Comparison of ENCODE assay signal across 8 mouse cellular contexts in the genomic region with DNA sequence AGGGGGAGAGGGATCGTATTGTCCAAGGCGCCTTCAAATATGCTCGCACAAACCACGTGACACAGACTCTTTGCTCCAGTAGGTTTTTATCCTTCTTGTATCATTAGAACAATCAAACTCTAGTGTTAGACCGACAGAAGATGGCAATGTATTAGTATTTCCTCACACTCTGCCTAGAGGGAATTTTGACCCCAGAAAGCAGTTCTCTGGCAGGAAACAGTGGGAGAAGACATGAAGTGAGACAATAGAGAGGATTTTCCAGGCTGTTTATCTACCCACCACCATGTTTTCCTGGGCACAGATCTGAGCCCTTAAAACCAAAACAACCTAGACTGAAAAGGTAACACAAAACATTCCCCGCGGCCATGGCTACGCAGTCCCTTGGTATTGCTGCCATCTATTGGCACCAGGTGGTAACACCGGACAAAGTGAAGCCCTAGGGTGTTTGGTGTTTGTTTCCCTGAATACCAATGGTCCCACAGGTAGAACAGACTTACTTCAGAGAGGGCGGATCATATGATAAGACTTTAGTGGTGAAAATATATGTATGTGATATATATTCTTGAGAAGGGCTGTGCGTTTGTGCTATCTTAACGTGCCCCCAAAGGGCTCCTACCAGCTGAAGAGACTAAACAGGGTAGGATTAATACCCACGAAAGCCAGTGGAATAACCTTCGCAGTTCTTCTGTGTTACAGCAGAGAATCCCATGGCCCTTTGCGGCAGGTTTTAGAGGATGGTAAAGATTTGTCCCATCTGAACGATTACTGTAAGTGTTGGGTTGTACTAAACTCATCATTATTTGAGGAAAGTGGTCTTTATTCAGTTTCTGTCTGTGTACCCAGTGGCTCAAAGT.
DNase-seq lines count a peak whose midpoint lies in the region; ATAC-seq and TF ChIP-seq lines count a peak whose summit lies in the region.

No protein-coding gene starts in this region.

- peak; percentile 21 to 55 (median 43); a peak in 5 of 6 replicates for TF ChIP-seq CTCF in MEL (IDR thresholded peaks at IDR 0.05 in 2 of 3, conservative IDR thresholded peaks at IDR 0.05 in 1 of 3; ENCODE audit: control insufficient read depth in 1 of 3, insufficient read depth in 1 of 3, low read depth in 2 of 3, low read length in 3 of 3, poor library complexity in 1 of 3, severe bottlenecking in 1 of 3)
- peak; percentile 99 for TF ChIP-seq CTCF in layer of hippocampus, adult 2 months (conservative IDR thresholded peaks at IDR 0.05)
- peak; percentile 94 for TF ChIP-seq CTCF in lung, adult 2 months (IDR thresholded peaks at IDR 0.05; ENCODE audit: insufficient read depth, low read length)

- H3K27me3 ChIP-seq in MEL (ENCODE audit: control insufficient read depth in 1 of 2, insufficient read depth in 2 of 2, low read length in 2 of 2), result no peaks in the 10 kb centered on the region

- no peak overlapping the region for H3K27ac ChIP-seq in MEL (ENCODE audit: control insufficient read depth, low read depth, low read length)
- H3K27ac ChIP-seq in layer of hippocampus, adult 2 months, result no peak overlapping the region

- no peak for TF ChIP-seq POLR2A in MEL (IDR thresholded peaks at IDR 0.05; ENCODE audit: control insufficient read depth in 1 of 2, insufficient read depth in 1 of 2, low read depth in 1 of 2, low read length in 2 of 2, poor library complexity in 1 of 2)
- TF ChIP-seq POLR2A in lung, adult 2 months (IDR thresholded peaks at IDR 0.05; ENCODE audit: borderline replicate concordance, extremely low read depth, low read depth, low read length), result no peak

- TF ChIP-seq RAD21 in MEL (IDR thresholded peaks at IDR 0.05; ENCODE audit: low read depth, low read length), result peak; percentile 41

- no peaks in the 10 kb centered on the region for H3K4me1 ChIP-seq in MEL (ENCODE audit: control insufficient read depth in 1 of 2, insufficient read depth in 2 of 2, low read length in 2 of 2)
- no peaks in the 10 kb centered on the region for H3K4me1 ChIP-seq in lung, adult 2 months (ENCODE audit: control insufficient read depth, insufficient read depth, low read length)

- H3K9ac ChIP-seq in MEL (ENCODE audit: control insufficient read depth, low read depth, low read length, poor library complexity, severe bottlenecking), result no peak overlapping the region

- no peaks in the 10 kb centered on the region for H3K36me3 ChIP-seq in MEL (ENCODE audit: control insufficient read depth in 1 of 2, insufficient read depth in 2 of 2, low read length in 2 of 2)

- H3K79me2 ChIP-seq in MEL (ENCODE audit: control insufficient read depth, insufficient read depth, low read length, poor library complexity), result no peaks in the 10 kb centered on the region

- ATAC-seq in frontal cortex, adult (ENCODE audit: low TSS enrichment), result peak; percentile 99
- peak; percentile 96 to 97 for ATAC-seq in hematopoietic stem cell, adult 5-6 weeks (replicated peaks in 1 of 2; ENCODE audit: insufficient read depth in 1 of 2, low FRiP score in 2 of 2, low TSS enrichment in 1 of 2, low read depth in 1 of 2, poor library complexity in 2 of 2, severe bottlenecking in 2 of 2)
- ATAC-seq in neutrophil, adult 5-6 weeks (ENCODE audit: extremely low read depth, insufficient number of reproducible peaks, low FRiP score, poor library complexity, severe bottlenecking), result peak; percentile 80

- 22% methylated on average over 16 of the region's 16 CpGs for WGBS in lung, adult 2 months

- TF ChIP-seq EP300 in MEL (IDR thresholded peaks at IDR 0.05; ENCODE audit: low read depth in 1 of 2, low read length in 2 of 2), result no peak

- no peak overlapping the region for H3K4me3 ChIP-seq in MEL (ENCODE audit: control insufficient read depth in 1 of 2, insufficient read depth in 1 of 2, low read depth in 2 of 2, low read length in 2 of 2)
- H3K4me3 ChIP-seq in layer of hippocampus, adult 2 months, result peak overlapping the region; percentile 34
- H3K4me3 ChIP-seq in lung, adult 2 months (replicated peaks; ENCODE audit: extremely low read depth, low read depth, low read length), result peak overlapping the region; percentile 46

- no peaks in the 10 kb centered on the region; the same call in 1 of the 2 replicates for H3K9me3 ChIP-seq in MEL (replicated peaks; ENCODE audit: insufficient read depth, low read length)

- DNase-seq in MEL (ENCODE audit: low read depth, low spot score), result peak; percentile 14
- peak; percentile 27 for DNase-seq in cerebellum, adult 8-10 months
- DNase-seq in layer of hippocampus, adult 2 months (ENCODE audit: low spot score in 2 of 2), result peak; percentile 46 to 80
- DNase-seq in lung, adult 2 months, result peak; percentile 70
- DNase-seq in testis, postnatal 14 days (ENCODE audit: low spot score), result peak; percentile 31

TF ChIP-seq in MEL, 35 proteins besides CTCF, POLR2A, EP300 and RAD21:
- peak; percentile 19; the same call in 1 of the 2 replicates for TF ChIP-seq SMC3 (IDR thresholded peaks at IDR 0.05; ENCODE audit: low read depth, low read length)
- TF ChIP-seq RCOR1 (IDR thresholded peaks at IDR 0.05; ENCODE audit: low read depth, low read length), result no peak

Comparison
In these comparisons a context has a peak if more than half of its experiments do, and no peak if none do; other contexts are left out.
1. DNase-seq: peak in every context shown above with its lines; median percentile 70 in lung, adult 2 months; 63 in layer of hippocampus, adult 2 months; 31 in testis, postnatal 14 days; 27 in cerebellum, adult 8-10 months; 14 in MEL.
2. H3K4me3 ChIP-seq: peak in layer of hippocampus, adult 2 months (single experiment) and lung, adult 2 months (single experiment); none in MEL (0 of 2).
3. CTCF ChIP-seq: peak in every context shown above with its lines; median percentile 99 in layer of hippocampus, adult 2 months; 94 in lung, adult 2 months; 43 in MEL.
4. Peak in every context shown above with its lines, with median percentiles within 50 percentile points of each other: ATAC-seq.